Mouse (Mus musculus) ES-CJ7 (cell line): ENCODE results near the gene Magea8.
"Not testable (repeated sequence)": the region's sequence is repeated elsewhere in the genome, so short reads cannot be mapped to it uniquely, and the experiment has no call there.

Experiments used
- DNase-seq: peaks from one replicate; pipeline ENCODE4 v3.0.0; 2011; ENCODE audit warnings: low read depth, low spot score

Magea8 gene

DNA sequence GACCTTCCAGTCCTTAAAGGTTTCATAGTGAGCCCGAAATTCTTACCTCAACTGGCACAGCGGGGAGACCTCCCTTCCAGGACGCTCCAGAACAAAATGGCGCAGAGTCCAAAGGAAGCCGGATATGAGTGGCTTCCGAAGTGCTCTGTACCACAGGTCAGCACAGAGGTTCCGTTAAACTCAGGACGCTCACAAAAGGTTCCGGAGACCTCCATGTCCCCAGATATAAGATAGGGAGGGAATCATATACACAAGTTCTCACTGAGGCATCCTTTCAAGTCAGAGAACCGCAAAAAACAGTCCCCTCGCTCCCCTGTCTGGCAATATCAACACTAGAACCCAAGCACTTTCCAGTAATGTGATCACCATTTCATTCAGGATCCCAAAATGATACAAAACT lies at the start of gene Magea8:
Gene Magea8, minus strand, starts transcription at position 101 of the 400 bp plus-strand sequence.
- DNase-seq: not testable (repeated sequence)

GRCm38 (mm10) chrX:154949405-154949804 lies 46.2 kb downstream of the Magea8 start, which contains the start of gene Magea3:
TSS of gene Magea3 (minus strand) at chrX:154949505.
- not testable (repeated sequence) for DNase-seq

- DNase-seq: not testable (repeated sequence)
These were observed 59.8 kb downstream of the Magea8 start, which contains the start of gene Magea6 for GRCm38 (mm10) chrX:154935887-154936286. TSS of gene Magea6 (minus strand) at chrX:154935987.
